Mouse (Mus musculus) mouse embryonic stem cell (cell line): ENCODE measurements around the gene Snx5.

Experiments
- in situ Hi-C, 2 experiments: fragments of 300-500 bp; cut with MboI; formaldehyde crosslinking; loops; 1 replicate in 1 of 2; 3 replicates in 1 of 2; pipeline ENCODE4 v1.14.3; 2019 to 2020; ENCODE audit warnings: low sequenced_read_pairs in 2 of 2, low pct_unique_long_range_greater_than_20kb in 1 of 2, mixed read lengths in 1 of 2; ENCODE audit not compliant: unreplicated experiment in 1 of 2

Snx5 gene

GRCm38 (mm10) chr2:144235776-144236175 is 34.9 kb downstream of the Snx5 start:
- in situ Hi-C loops = no loop called here

DNA sequence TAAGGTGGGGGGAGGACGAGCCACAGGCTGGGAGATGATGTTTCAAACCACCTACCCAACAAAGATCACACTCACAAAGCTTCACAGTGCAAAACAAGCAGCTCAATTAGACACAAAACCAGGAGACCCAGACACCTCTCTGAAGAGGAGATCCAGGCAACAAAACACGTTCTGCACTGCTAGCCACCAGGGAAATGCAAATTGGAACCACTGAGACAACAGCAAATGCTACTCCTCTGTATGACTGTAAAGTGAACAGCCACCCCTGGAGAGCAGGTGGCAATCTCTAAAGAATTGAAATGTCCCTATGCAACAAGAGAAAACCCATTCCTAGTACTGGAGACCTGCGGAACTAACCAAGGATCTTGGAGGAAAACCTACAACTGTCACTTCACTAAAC is 37.2 kb downstream of the Snx5 start:
- in situ Hi-C loops = no loop called here

DNA sequence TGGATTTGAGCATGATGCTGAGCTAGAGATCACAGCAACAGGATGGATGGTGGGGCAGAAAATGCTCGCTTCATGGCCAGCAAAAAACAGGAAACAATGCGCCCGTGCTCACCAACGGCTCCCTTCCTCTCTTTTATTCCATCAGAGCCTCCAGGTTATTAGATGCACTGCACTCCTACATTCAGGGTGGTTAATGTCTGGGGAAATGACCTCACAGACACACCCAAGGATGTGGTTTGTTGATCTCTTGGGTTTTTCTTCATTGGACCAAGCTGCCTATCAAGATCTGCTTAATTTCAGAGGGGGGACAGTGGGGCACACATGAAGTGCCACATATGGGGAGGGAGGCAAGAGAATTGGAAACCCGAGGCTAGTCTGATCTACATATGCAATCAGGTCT is 39.6 kb downstream of the Snx5 start:
- in situ Hi-C loops = no loop called here

GRCm38 (mm10) chr2:144230498-144230897 is 40.2 kb downstream of the Snx5 start:
- in situ Hi-C loops = no loop called here

GRCm38 (mm10) chr2:144229647-144230046 is 41.1 kb downstream of the Snx5 start:
- in situ Hi-C loops = no loop called here

DNA sequence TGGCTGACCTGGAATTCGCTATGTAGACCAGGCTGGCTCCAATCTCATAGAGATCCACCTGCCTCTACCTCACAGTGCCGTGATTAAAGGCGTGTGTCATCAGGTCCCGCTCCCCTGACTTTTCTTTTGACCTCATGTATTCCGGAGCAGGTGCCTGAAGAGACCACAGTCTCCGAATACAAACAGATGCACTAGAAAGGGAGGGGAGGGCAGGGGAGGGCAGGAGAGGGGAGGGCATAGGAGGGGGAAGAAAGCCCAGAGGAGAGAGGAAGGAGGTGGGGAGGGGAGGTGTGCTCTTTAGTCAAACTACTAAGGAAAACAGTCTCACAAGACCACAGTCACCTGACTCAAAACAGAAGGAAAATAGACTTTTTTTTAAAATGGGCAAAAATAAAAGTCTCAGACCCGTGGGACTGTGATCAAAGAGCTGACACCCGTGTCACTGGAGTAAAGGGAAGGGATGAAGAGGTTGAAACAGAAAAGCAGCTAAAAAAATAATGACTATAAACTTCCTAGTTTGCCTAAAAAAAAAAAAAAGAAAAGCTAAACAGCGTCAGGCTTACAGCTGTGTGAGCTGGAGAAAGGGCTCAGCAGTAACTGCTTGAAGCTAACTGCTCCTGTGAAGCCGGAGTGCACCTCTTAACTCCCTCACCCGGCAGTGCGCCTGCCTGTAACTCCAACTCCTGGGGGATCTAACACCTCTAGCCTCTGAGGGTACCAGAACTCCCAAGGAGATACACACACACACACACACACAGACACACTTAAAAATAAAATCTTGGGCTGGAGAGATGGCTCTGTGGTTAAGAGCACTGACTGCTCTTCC is 42.0 kb downstream of the Snx5 start:
- in situ Hi-C loops = no loop called here

- in situ Hi-C loops = no loop called here
Observed at GRCm38 (mm10) chr2:144226906-144227586, 43.7 kb downstream of the Snx5 start.

DNA sequence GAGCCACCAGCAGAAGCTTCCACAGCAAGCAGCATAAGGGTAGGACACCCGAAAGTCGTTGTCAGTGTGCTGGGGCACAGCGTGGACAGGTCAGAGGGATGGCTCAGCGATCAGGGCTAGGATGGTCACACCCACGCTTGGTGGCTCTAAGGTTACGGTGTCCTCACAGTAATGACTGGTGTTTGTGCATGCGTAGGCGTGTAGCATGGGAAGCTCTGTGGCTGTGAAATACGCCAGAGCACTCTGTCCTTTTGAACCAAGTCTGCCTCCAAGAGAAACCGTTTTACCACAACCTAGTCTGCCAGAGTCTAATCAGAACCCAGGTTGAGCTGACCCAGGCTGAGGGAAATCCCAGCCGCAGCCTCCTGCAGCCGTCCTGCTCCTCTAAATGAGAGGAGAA is 46.4 kb downstream of the Snx5 start:
- in situ Hi-C loops = loop anchor here (25.0 kb wide), 3 partner anchors 212 to 387 kb away; partner anchors contain the start of genes Bfsp1 (in 1 of the 2) and Rrbp1 (in 1 of the 2)

GRCm38 (mm10) chr2:144215601-144216000 is 55.1 kb downstream of the Snx5 start:
- in situ Hi-C loops = loop anchor here (25.0 kb wide), 3 partner anchors 203 to 378 kb away; partner anchors contain the start of genes Bfsp1 (in 1 of the 2) and Rrbp1 (in 1 of the 2)

DNA sequence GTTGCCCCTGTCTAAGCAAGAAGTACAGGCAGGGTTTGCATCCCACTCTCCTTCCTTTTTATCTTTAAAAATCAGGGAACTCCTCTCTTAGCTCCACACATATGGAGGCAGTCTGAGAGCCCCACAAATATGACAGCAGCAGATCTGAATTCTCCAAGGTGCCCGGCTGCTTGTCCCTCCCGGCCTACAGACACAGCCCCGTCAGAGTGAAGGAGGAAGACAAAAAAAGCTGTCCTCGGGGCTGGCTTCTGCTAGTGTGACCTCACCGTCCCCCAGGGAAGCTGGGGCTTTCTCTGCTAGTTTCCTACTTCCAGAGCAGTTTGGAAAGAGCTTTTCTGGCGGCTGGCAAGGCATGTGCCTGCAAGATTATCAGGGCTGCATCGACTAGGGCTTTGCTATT is 55.5 kb downstream of the Snx5 start:
- in situ Hi-C loops = loop anchor here (25.0 kb wide), 3 partner anchors 203 to 378 kb away; partner anchors contain the start of genes Bfsp1 (in 1 of the 2) and Rrbp1 (in 1 of the 2)

DNA sequence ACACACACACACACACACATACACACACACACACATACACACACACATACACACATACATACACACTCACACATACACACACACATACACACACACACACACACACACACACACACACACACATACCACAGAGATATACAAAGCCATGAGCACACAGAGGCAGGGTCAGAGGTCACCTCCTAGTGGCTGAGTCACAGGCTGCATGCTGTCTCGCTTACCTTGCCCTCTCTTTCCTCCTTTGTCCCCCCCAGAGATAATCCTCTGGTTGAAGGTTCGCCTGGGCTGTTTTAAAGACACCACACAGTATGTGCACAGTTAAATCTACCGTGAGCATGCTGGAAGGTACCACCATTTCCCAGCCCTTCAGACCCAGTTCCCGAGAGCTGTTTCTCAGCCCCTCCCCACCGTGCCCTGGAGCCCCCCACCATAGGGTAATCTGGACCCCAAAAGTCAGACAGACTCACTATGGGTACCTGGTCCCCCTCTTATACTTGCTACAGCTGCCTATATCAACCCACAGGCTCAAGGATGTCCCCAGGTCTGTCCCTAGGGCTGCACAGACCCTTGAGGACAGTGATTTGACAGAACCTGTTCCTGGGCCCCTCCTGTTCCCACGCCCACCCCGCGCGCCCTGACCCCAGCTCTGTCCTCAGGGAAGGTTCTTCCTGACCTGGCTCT is 56.1 kb downstream of the Snx5 start:
- in situ Hi-C loops = loop anchor here (25.0 kb wide), 3 partner anchors 202 to 377 kb away; partner anchors contain the start of genes Bfsp1 (in 1 of the 2) and Rrbp1 (in 1 of the 2)

- in situ Hi-C loops = loop anchor here (25.0 kb wide), 3 partner anchors 202 to 377 kb away; partner anchors contain the start of genes Bfsp1 (in 1 of the 2) and Rrbp1 (in 1 of the 2)
Observed at GRCm38 (mm10) chr2:144213803-144214202, 56.9 kb downstream of the Snx5 start.

GRCm38 (mm10) chr2:144209425-144209824 is 61.3 kb downstream of the Snx5 start:
- in situ Hi-C loops = loop anchor here (25.0 kb wide), 3 partner anchors 197 to 372 kb away; partner anchors contain the start of genes Bfsp1 (in 1 of the 2) and Rrbp1 (in 1 of the 2)

- in situ Hi-C loops = loop anchor here (25.0 kb wide), 3 partner anchors 195 to 370 kb away; partner anchors contain the start of genes Bfsp1 (in 1 of the 2) and Rrbp1 (in 1 of the 2)
Observed at GRCm38 (mm10) chr2:144207365-144207764, 63.3 kb downstream of the Snx5 start.

DNA sequence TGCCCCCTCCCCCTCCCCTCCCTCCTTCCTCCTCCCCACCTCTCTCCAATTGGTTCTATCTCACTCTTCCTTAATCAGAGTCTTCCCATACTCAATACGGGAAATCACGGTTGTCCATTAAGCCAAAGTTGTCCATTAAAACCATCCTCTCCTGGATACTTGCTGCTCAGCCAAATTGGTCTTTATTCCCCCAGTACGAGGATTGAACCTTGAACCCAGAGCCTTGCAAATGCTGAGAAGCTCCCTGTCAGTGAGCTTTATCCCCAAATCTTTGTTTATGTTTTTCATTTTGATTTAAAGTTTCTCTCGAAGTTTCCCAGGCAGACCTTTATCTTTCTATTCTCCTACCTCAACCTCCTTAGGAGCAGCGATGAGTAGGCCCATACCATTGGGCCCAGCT is 67.7 kb downstream of the Snx5 start:
- in situ Hi-C loops = loop anchor here (25.0 kb wide), 3 partner anchors 191 to 366 kb away; partner anchors contain the start of genes Bfsp1 (in 1 of the 2) and Rrbp1 (in 1 of the 2)

DNA sequence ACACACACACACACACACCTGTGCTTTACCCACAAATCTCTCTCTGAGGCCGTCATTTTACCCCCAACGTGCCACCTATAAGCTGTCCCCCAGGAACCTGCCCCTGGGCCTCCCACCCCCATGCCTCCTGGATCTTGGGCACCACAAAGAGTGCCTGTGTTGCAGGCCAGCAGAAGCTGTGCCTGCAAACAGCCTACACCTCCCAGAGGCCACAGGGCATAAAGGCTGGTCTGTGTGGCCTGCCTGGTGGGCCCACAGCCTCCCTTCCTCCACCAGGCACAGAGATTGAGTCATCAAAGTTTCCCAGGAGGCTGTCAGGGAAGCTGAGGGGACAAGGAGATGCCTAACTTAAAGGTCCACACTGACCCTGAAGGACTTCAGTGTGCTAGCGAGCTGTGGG is 68.1 kb downstream of the Snx5 start:
- in situ Hi-C loops = loop anchor here (25.0 kb wide), 3 partner anchors 190 to 365 kb away; partner anchors contain the start of genes Bfsp1 (in 1 of the 2) and Rrbp1 (in 1 of the 2)

DNA sequence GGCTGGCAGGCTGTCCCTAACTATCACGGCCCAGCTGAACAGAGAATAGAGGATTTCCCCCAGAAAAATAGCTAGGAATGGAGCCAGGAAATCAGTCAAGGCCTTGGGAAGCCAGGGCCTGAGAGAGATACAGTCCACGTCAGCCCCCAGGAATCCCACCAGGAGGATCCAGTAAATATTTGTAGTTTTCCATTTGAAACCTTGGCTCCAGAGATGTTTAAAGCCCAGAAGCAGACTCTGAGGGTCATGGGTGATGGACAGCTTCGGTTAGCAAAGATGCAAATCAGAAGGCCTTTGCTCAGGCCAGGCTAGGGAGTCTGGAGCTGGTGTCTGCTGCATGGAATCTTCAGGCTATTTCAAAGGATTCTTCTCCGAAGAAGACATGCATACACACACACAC is 68.6 kb downstream of the Snx5 start:
- in situ Hi-C loops = loop anchor here (25.0 kb wide), 3 partner anchors 190 to 365 kb away; partner anchors contain the start of genes Bfsp1 (in 1 of the 2) and Rrbp1 (in 1 of the 2)
